Mouse (Mus musculus) embryonic facial prominence, embryonic 13.5 days (tissue): ENCODE results near the gene Rhbdd2. TPM values are rescaled to one million over a fixed set of nuclear protein-coding genes. Genes with fewer than 3 reads are reported as not detected.

ENCODE experiments used
- ATAC-seq: fragments of 200-750 bp; cut with Nextera tagmentation; 2 replicates; pipeline ENCODE4 v1.8.0; 2017; ENCODE audit warnings: low read depth; ENCODE audit not compliant: insufficient number of reproducible peaks, insufficient read depth, low FRiP score, low TSS enrichment
- H3K27ac ChIP-seq: fragments of 300-500 bp; sonication (generic); 2 replicates; pipeline ENCODE4 v1.5.1; 2015; ENCODE audit warnings: moderate library complexity, mild to moderate bottlenecking, inconsistent platforms
- H3K27me3 ChIP-seq: fragments of 300-500 bp; sonication (generic); 2 replicates; pipeline ENCODE4 v1.6.1; 2015; ENCODE audit warnings: mild to moderate bottlenecking, inconsistent platforms
- H3K36me3 ChIP-seq: fragments of 300-500 bp; sonication (generic); 2 replicates; pipeline ENCODE4 v1.6.1; 2015; ENCODE audit warnings: mild to moderate bottlenecking, inconsistent platforms
- H3K4me1 ChIP-seq: fragments of 300-500 bp; sonication (generic); 2 replicates; pipeline ENCODE4 v1.6.1; 2015; ENCODE audit warnings: inconsistent platforms
- H3K4me2 ChIP-seq: fragments of 300-500 bp; sonication (generic); 2 replicates; pipeline ENCODE4 v1.6.1; 2015; ENCODE audit warnings: moderate library complexity, mild to moderate bottlenecking, inconsistent platforms
- H3K4me3 ChIP-seq: fragments of 300-500 bp; sonication (generic); 2 replicates; pipeline ENCODE4 v1.5.1; 2015; ENCODE audit warnings: mild to moderate bottlenecking, inconsistent platforms
- H3K9ac ChIP-seq: fragments of 300-500 bp; sonication (generic); 2 replicates; pipeline ENCODE4 v1.6.1; 2015; ENCODE audit warnings: mild to moderate bottlenecking, inconsistent platforms
- H3K9me3 ChIP-seq: fragments of 300-500 bp; sonication (generic); 2 replicates; pipeline ENCODE4 v1.6.1; 2016; ENCODE audit warnings: inconsistent platforms
- WGBS: fragments of 180-500 bp; shearing (Covaris S2); methylation state at CpG from one replicate; pipeline ENCODE4 v1.1.7; 2015; ENCODE audit warnings: mixed read lengths; 5-methylcytosine and 5-hydroxymethylcytosine counted together
- polyA plus RNA-seq: library from polyadenylated mRNA; unstranded; fragments of >200 nt; fragmentation: Nextera tagmentation; extraction: Ambion mirVana; gene quantifications from 2 replicates; pipeline ENCODE4 v1.2.1, GENCODE M21; 2015

The Rhbdd2 gene
- polyA plus RNA-seq, 1 experiment from 2014 or later: 46.9 TPM

DNA sequence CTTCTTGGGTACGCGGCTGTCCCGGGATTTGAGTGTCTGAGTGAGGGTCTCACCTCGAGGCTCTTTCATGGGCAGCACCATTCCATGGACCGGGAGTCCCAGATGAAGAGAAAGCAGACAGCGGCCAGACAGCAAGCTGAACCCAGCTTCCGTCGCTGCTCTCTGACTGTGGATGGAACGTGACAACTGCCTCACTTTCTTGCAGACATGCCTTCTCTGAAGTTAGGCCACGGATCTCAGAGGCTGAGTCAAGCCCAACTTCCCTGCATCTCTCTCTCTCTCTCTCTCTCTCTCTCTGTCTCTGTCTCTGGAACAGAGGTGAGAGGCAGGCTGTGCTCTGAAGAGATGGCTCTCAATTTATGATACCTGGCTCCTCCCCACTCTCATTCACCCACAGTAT, 3.5 kb upstream of the Rhbdd2 start:
- Histone ChIP-seq H3K27ac (no peak overlapping the region), H3K4me3 (no peak overlapping the region), H3K9me3 (no peaks in the 10 kb centered on the region), H3K4me1 (peaks cover 8% of the 10 kb centered on the region), H3K36me3 (no peaks in the 10 kb centered on the region), H3K9ac (no peak overlapping the region), H3K4me2 (no peak overlapping the region), H3K27me3 (no peaks in the 10 kb centered on the region)
- ATAC-seq: no peak
- WGBS: 53% methylated on average over 10 of the region's 10 CpGs

DNA sequence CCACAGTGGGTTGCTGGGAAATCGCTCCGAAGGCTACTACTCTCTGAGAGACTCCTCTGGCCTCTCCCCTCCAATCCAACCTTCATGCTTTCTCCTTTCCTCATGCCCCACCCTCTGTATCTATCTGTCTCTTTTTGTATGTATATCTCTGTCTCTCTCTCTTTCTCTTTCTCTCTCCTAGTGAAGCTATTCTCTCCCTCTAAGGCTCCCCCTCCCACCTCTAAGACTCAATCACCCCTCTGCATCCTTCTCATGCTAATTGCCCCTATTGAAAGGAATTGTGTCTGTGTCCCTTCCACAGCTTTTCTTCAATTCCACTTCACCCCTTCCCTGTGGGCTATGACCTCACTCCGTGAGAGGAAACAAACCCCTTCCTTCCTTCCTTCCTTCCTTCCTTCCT, 3.0 kb upstream of the Rhbdd2 start:
- H3K27ac ChIP-seq: no peak overlapping the region
- ATAC-seq: no peak
- 80% methylated on average over 3 of the region's 3 CpGs for WGBS

DNA sequence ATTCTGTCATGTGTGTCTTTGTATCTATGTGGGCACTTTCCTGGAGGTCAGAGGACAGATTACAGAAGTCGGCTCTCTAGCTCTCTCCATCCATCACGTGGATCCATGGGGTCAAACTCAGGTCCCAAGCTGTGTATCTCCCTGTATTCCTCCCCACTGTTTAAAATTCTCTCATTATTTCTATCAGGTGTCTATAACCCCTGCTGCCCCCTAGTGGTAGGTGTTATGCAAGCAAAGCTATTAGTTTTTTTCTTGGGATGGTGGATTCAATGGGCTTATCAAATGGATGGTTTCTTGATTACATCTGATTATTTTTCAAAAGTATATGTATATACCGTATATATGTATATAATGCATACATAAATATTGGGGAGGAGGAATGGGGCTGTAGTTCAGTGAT, 1.8 kb upstream of the Rhbdd2 start:
- Histone ChIP-seq H3K27ac (no peak overlapping the region), H3K9me3 (no peaks in the 10 kb centered on the region), H3K27me3 (no peaks in the 10 kb centered on the region), H3K4me2 (no peak overlapping the region), H3K4me3 (no peak overlapping the region), H3K4me1 (peaks cover 11% of the 10 kb centered on the region), H3K9ac (no peak overlapping the region), H3K36me3 (peaks cover 7% of the 10 kb centered on the region)
- WGBS: 24% methylated on average over 3 of the region's 3 CpGs
- no peak for ATAC-seq

More for the DNA sequence above, 3.0 kb upstream of the Rhbdd2 start:
- Histone ChIP-seq H3K4me2 (no peak overlapping the region), H3K9ac (no peak overlapping the region), H3K9me3 (no peaks in the 10 kb centered on the region), H3K36me3 (no peaks in the 10 kb centered on the region), H3K4me1 (peaks cover 11% of the 10 kb centered on the region), H3K4me3 (no peak overlapping the region), H3K27me3 (no peaks in the 10 kb centered on the region)

DNA sequence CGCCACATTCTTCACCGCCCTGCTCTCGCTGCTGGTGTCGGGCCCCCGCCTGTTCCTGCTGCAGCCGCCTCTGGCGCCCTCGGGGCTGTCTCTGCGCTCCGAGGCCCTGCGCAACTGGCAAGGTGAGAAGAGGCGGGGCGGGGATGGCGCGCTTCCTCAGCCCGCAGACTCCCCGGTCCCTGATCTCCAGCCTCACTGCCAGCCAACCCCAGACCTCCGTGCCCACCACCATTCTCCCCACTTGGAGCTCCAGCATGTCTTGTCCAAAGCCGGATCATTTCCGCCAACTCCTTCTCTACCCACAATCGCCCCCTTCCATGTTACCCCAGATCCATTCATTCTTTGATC, 353 bp downstream of the Rhbdd2 start:
- 0% methylated on average over 21 of the region's 21 CpGs for whole genome bisulfite sequencing
- peaks cover 28% of the 10 kb centered on the region for H3K36me3 ChIP-seq
- no peaks in the 10 kb centered on the region for H3K27me3 ChIP-seq
- H3K27ac ChIP-seq: peak overlapping the region; percentile 87
- H3K9me3 ChIP-seq: no peaks in the 10 kb centered on the region
- ATAC-seq: peak; percentile 72
- H3K4me2 ChIP-seq: peak overlapping the region; percentile 78
- H3K4me3 ChIP-seq: peak overlapping the region; percentile 87
- peak overlapping the region; percentile 90 for H3K9ac ChIP-seq
- peaks cover 11% of the 10 kb centered on the region for H3K4me1 ChIP-seq

DNA sequence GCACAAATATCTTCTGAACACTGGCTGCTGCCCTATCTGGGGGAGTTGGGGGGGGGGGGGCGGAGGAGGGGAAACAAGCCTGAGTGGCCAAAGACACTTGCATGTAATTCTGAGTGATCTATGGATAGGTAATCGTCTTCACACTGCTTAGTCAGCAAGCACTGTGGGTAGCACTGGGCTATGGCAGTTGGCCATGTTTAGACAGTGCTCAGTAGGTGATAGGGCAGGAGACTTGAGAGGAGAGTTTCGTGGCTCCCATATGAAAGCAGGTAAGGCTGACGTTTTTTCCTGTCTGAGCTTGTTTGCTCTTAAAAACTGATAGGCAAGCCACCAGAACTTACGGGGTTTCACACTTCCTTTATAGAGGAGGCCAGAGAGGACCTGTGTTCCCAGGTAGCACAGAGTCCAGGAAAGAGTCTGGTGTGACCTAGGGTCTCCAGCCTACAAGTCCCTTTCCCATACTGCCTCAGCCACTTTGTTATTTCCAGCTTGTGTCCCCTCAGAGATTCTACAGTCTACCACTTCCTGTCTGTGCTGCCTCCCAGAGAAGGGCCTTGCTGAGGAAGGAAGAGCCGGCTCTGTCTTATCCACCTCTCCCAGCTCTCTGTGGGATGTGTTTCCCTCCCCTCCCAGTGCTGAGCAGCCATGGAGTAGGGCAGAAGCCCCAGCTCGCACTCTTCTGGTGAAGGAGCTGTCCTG, 7.5 kb downstream of the Rhbdd2 start:
- Histone ChIP-seq H3K9me3 (no peaks in the 10 kb centered on the region), H3K4me3 (no peak overlapping the region), H3K27me3 (no peaks in the 10 kb centered on the region), H3K27ac (no peak overlapping the region), H3K4me1 (no peaks in the 10 kb centered on the region), H3K4me2 (no peak overlapping the region), H3K36me3 (peaks cover 69% of the 10 kb centered on the region), H3K9ac (0 out of 2 replicates have a peak overlapping the region, but pooled peaks have one; percentile 11)
- WGBS: 82% methylated on average over 6 of the region's 7 CpGs
- no peak for ATAC-seq

DNA sequence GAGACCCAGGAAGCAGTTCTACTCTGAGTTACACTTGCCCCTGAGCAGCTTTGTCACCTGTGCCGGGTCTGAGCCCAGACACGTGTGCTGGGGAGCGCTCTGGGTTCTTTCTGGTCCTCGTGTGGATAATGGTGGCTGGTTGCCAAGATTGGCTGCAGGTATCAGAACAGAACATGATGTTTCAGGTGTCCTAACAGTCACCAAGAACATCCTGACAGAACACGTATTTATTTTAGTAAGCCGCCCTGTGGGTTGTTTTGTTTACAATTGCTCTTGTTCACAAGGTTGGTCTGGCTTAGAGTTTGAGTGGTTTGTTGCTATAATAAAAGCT, 8.0 kb downstream of the Rhbdd2 start:
- H3K9me3 ChIP-seq: no peaks in the 10 kb centered on the region
- peaks cover 64% of the 10 kb centered on the region for H3K36me3 ChIP-seq
- no peaks in the 10 kb centered on the region for H3K27me3 ChIP-seq
- no peaks in the 10 kb centered on the region for H3K4me1 ChIP-seq
- no peak overlapping the region for H3K4me2 ChIP-seq
- no peak overlapping the region for H3K27ac ChIP-seq
- no peak for ATAC-seq
- no peak overlapping the region for H3K4me3 ChIP-seq
- H3K9ac ChIP-seq: no peak overlapping the region
- WGBS: 87% methylated on average over 6 of the region's 6 CpGs

DNA sequence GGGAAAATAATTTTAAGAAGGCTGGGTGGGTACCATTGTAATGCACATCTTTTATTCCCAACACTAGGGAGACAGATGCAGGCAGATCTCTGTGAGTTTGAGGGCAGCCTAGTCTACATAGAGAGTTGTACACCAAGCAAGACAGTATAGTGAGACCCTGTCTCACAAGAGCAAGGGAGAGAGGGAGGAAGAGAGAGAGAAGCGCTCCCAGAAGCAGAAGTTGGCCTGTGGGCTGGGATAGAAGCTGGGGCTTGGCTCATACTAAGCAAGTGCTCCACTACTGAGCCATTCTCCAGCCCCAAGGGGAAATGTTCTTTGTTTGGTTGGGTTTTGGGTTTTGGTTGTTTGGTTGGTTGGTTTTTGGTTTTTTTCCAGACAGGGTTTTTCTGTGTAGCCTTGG, 8.6 kb downstream of the Rhbdd2 start:
- no peak overlapping the region for H3K27ac ChIP-seq
- H3K36me3 ChIP-seq: peaks cover 58% of the 10 kb centered on the region
- no peak for ATAC-seq
- H3K4me3 ChIP-seq: no peak overlapping the region
- no peaks in the 10 kb centered on the region for H3K9me3 ChIP-seq
- H3K4me2 ChIP-seq: no peak overlapping the region
- H3K4me1 ChIP-seq: no peaks in the 10 kb centered on the region
- no peak overlapping the region for H3K9ac ChIP-seq
- no peaks in the 10 kb centered on the region for H3K27me3 ChIP-seq
- 92% methylated on average over 1 of the region's 1 CpGs for WGBS

DNA sequence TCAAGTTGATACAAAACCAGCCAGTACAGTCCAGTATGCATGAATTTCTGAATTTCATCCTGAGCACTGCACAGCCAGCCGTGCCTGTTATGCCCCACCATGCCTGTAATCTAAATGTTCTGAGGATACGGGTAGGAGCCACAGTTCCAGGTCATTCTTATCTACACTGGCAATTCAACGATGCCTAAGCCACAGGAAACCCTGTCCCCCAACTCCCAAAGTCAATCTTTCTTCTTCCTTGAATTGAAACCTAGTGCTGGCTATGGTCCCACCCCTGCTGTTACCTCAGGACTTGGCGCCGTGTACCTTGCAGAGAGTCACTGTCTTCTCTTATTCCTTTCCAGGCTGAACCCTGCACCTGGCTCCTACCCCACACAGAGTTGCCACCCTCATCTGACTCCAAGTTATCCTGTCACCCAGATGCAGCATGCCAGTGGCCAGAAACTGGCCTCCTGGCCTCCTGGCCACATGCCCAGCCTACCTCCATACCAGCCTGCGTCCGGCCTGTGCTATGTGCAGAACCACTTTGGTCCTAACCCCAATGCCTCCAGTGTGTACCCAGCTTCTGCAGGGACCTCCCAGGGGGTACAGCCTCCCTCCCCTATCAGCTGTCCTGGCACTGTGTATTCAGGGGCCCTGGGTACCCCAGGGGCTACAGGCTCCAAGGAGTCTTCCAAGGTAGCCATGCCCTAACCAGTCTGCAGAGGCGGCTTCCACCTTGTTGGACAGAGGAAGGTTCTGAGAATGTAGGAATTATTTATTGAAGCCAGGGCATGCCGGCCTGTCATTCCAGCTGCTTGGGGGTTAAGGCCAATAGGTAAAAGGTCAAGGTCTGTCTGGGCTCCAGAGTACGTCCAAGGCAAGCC, 10.5 kb downstream of the Rhbdd2 start:
- H3K9ac ChIP-seq: no peak overlapping the region
- no peaks in the 10 kb centered on the region for H3K9me3 ChIP-seq
- H3K4me1 ChIP-seq: no peaks in the 10 kb centered on the region
- peaks cover 40% of the 10 kb centered on the region for H3K36me3 ChIP-seq
- 85% methylated on average over 10 of the region's 10 CpGs for WGBS
- ATAC-seq: no peak
- H3K27ac ChIP-seq: no peak overlapping the region
- H3K4me2 ChIP-seq: no peak overlapping the region
- H3K4me3 ChIP-seq: no peak overlapping the region
- no peaks in the 10 kb centered on the region for H3K27me3 ChIP-seq

DNA sequence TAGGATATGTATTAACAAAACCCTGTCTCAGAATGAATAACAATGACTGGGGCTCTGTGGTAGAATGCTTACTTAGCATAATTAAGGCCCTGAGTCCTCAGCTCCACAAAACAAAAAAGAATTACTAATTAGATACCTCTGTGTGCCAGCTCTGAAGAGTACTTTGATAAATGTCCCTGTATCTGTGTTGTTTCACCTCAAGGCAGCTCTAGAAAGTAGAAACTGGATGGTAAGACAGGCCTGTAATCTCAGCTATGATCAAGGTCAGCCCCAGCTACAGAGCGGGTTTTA, 11.1 kb downstream of the Rhbdd2 start:
- no peak for ATAC-seq
- WGBS: 88% methylated on average over 1 of the region's 1 CpGs
- Histone ChIP-seq H3K9me3 (no peaks in the 10 kb centered on the region), H3K9ac (no peak overlapping the region), H3K4me3 (no peak overlapping the region), H3K27ac (no peak overlapping the region), H3K36me3 (peaks cover 34% of the 10 kb centered on the region), H3K27me3 (no peaks in the 10 kb centered on the region), H3K4me2 (no peak overlapping the region), H3K4me1 (no peaks in the 10 kb centered on the region)

DNA sequence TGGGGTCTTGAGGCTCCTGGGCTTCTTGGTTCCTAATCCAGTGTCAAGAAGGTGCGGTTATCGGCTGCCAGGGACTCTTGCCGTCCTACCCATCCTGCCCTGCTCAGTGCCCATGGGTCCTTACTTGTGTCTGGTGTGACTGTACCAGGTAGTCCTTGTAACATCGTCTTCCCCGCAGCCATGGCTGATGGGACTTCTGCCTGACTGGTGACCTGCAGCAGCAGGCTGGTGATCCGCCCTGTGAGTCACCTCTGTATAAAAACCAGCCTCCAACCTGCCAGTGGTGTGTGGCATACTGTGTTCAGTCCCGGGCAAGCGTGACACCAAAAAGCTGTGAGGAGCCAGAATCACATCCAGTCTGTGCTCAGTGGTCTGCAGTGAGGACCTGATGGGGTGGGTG, 11.5 kb downstream of the Rhbdd2 start:
- ATAC-seq: no peak
- Histone ChIP-seq H3K4me2 (no peak overlapping the region), H3K27ac (no peak overlapping the region), H3K36me3 (peaks cover 30% of the 10 kb centered on the region), H3K4me3 (no peak overlapping the region), H3K9ac (no peak overlapping the region), H3K9me3 (no peaks in the 10 kb centered on the region), H3K27me3 (no peaks in the 10 kb centered on the region), H3K4me1 (no peaks in the 10 kb centered on the region)
- WGBS: 93% methylated on average over 8 of the region's 8 CpGs

DNA sequence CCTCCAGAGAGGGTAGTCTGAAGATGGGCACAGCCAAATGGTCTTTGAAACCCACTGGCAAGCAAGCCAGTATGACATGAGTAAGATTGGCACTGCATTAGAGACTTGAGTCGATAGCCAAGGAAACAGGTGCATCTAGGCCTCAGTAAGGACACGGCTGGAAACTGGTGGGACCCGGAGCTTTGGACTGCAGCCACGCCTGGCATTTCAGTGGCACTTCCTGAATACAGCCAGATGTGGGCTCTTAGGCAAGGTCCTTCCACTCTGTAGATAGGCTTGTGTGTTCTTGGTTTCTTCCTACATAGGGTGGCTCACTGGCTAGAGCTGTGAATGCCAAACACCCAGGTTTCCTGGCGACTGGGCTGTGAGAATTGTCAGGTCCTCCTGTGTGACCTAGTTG, 12.9 kb downstream of the Rhbdd2 start:
- WGBS: 82% methylated on average over 5 of the region's 5 CpGs
- H3K36me3 ChIP-seq: peaks cover 17% of the 10 kb centered on the region
- no peak overlapping the region for H3K27ac ChIP-seq
- no peak for ATAC-seq
- no peaks in the 10 kb centered on the region for H3K4me1 ChIP-seq
- no peaks in the 10 kb centered on the region for H3K27me3 ChIP-seq
- no peak overlapping the region for H3K9ac ChIP-seq
- H3K4me3 ChIP-seq: no peak overlapping the region
- no peaks in the 10 kb centered on the region for H3K9me3 ChIP-seq
- H3K4me2 ChIP-seq: no peak overlapping the region

DNA sequence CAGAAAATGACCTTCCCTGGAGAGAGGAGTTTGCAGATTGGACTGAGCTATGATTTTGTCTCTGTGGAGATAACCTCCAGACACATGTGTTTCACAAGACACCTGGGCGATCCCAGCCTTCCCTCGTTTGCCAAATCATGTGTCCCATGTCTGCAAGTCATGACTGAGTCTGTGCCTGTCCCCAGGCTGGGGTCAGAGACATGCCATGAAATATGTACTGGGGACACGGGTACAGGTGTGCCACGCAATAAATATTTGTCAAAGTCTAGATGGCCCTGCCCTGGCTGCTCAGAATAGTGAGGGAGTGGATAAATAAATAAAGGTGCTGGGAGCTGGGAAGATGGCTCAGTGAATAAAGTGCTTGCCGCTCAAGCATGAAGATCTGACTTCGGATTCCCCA, 13.6 kb downstream of the Rhbdd2 start:
- no peak for ATAC-seq
- H3K27me3 ChIP-seq: no peaks in the 10 kb centered on the region
- H3K36me3 ChIP-seq: peaks cover 13% of the 10 kb centered on the region
- no peaks in the 10 kb centered on the region for H3K4me1 ChIP-seq
- H3K27ac ChIP-seq: no peak overlapping the region
- no peak overlapping the region for H3K4me3 ChIP-seq
- H3K9me3 ChIP-seq: no peaks in the 10 kb centered on the region
- no peak overlapping the region for H3K4me2 ChIP-seq
- H3K9ac ChIP-seq: no peak overlapping the region
- WGBS: 85% methylated on average over 6 of the region's 6 CpGs
